Mouse (Mus musculus) skeletal muscle tissue, postnatal 0 days (tissue): ENCODE data around the gene Kctd17. TPM values are rescaled to one million over a fixed set of nuclear protein-coding genes. Genes with fewer than 3 reads are reported as not detected.

ENCODE experiments used
- polyA plus RNA-seq: library from polyadenylated mRNA; unstranded; fragments of >200 nt; fragmentation: Nextera tagmentation; extraction: Ambion mirVana; gene quantifications from 2 replicates; pipeline ENCODE4 v1.2.1, GENCODE M21; 2015

Gene Kctd17
- polyA plus RNA-seq = 26.1 and 33.4 TPM in 2 replicates

DNA sequence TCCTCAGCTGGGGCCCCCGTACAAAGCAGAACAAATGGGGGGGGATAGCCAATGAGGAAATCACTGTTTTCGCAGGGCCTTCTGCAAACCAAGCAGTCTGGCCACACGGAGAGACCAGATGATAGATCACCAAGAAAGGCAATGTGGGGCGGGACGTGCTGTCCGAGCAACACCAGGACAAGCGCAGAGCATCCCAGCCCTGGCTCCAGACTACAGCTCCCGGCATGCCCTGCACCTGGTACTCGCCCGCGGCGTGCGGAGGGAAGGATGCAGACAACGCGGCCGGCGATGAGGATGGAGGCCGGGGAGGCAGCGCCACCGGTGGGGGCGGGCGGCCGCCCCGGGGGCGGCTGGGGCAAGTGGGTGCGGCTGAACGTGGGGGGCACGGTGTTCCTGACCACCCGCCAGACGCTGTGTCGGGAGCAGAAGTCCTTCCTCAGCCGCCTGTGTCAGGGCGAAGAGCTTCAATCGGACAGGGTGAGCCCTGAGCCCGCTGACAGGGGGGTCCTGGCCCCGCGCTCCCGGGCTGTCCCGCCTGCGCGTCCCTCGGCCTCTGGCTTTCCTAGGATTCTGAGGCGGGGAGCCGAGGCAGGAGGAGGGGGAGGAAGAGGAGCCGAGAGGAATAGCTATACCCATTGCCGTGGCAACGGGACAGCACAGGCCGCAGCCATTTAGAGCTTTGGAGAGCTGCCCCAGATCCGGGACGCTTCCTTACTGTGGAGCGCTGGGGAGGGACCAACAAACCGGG lies at the start of gene Kctd17:
Kctd17 (plus strand) TSS at position 174 of the 748 bp plus-strand sequence.

DNA sequence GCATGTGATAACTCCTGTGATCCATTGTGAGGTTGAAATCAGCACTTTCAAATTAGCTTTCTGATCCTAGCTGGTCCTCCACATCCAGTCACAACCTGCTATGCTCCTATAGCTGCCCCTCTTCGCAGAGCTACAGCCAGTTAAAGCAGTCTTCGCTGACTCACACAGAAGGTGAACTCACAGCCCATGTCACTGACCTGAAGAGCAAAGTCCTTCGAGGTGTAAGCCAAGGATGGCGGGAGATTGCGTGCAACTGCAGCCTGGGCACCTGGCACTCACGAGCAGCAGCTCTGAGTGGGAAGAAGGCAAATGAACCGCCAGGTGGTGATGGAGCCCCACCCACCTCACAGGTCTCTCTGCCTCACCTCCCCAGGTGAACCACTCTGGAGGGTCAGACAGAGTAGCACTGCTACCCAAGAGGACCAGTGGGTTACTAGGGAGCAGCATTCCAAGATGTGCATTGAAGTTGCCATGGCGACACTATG lies 32.8 kb upstream of the Kctd17 start, which contains the start of gene Tex33:
Tex33 (minus strand) TSS at position 435 of the 485 bp plus-strand sequence.

GRCm38 (mm10) chr15:78405517-78406211 lies 22.7 kb upstream of the Kctd17 start, which contains the start of gene Tst:
Tst (minus strand) TSS chr15:78405907.

GRCm38 (mm10) chr15:78406293-78406934 lies 21.9 kb upstream of the Kctd17 start, which contains the start of gene Mpst:
Mpst (plus strand) TSS chr15:78406416.

DNA sequence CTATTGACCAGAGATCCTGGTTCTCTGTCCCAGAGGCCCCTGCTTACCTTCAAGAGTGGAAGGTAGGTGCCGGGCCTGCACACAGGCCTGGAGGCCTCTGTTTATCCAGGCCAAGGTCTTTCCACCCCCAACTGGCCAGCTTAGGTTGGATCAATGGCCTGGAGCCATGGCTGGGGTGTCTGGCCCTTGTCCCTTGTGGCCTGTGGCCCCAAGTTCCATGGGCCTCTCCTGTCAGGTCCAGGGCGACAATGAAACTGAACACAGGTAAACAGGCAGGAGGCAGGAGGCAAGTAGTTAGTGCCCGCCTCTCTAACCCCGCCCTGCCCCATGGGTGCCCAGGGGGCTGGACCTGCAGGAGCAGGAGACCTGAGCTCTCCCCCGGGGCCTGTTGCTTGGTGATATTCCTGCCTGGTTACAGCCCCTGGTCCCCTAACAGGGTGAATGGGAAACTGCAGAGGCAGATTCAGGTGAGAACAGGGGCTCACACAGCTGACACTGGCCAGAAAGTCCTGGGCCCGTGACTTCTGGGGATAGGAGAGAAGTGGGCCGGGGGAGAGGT lies 40.1 kb downstream of the Kctd17 start, which contains the start of gene Tmprss6:
Tmprss6 (minus strand) TSS at position 256 of the 559 bp plus-strand sequence.

Other genes with a start within 250 kb of the Kctd17 start
- gene Pvalb, start 222.2 kb upstream of the Kctd17 start, polyA plus RNA-seq = 88.3 and 98.0 TPM in 2 replicates
- 3.2 and 3.4 TPM in 2 replicates for gene Ncf4, start 183.8 kb upstream of the Kctd17 start, polyA plus RNA-seq
- 1.3 TPM in 2 replicates for gene Csf2rb2, start 122.8 kb upstream of the Kctd17 start, polyA plus RNA-seq
- 2.7 and 4.1 TPM in 2 replicates for gene Csf2rb, start 102.8 kb upstream of the Kctd17 start, polyA plus RNA-seq
- not detected in 2 replicates for gene Tex33, start 32.7 kb upstream of the Kctd17 start, polyA plus RNA-seq
- gene Tst, start 22.7 kb upstream of the Kctd17 start, polyA plus RNA-seq = 20.1 and 42.8 TPM in 2 replicates
- 1.2 TPM in 2 replicates for gene Mpst, start 22.1 kb upstream of the Kctd17 start, polyA plus RNA-seq
- gene Tmprss6, start 40.1 kb downstream of the Kctd17 start, polyA plus RNA-seq = 0.27 and 0.58 TPM in 2 replicates
- gene Il2rb, start 66.7 kb downstream of the Kctd17 start, polyA plus RNA-seq = 0.15 and 0.30 TPM in 2 replicates
- 23.9 and 32.8 TPM in 2 replicates for gene C1qtnf6, start 102.9 kb downstream of the Kctd17 start, polyA plus RNA-seq
- gene Sstr3, start 116.1 kb downstream of the Kctd17 start, polyA plus RNA-seq = not detected in 2 replicates
- gene Rac2, start 144.2 kb downstream of the Kctd17 start, polyA plus RNA-seq = 14.9 and 21.3 TPM in 2 replicates
- gene Cyth4, start 168.5 kb downstream of the Kctd17 start, polyA plus RNA-seq = 6.9 and 8.9 TPM in 2 replicates